In the genomic region with DNA sequence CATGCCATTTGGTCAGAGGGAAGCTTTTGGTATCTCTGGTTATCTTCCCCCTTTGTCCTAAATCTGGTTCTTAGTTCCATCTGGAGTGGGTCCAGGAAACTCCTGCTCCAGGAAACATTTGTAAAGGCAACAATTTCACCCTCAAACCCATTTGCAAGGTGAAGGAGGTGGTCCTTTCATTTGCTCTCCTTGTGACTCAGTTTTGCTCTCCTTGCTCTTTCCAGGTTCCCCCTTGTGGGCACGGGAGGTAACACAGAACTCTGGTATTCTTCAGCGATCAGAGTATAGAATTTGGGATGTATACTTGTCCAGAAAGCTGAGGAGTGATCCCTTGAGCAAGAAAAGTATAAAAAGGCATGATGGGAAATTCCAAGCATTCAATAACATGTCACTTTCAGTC, we compare ENCODE assay signal across 9 mouse cellular contexts.
DNase-seq lines count a peak whose midpoint lies in the region; ATAC-seq and TF ChIP-seq lines count a peak whose summit lies in the region.
"Had no signal": no experiment of that assay in that cellular context is flagged by ENCODE, and none has a peak within 500 bp of the region (broad histone marks: within the 10 kb centered on the region; RNA-seq: fewer than 3 reads in every experiment).

No protein-coding gene starts in this region.

- ATAC-seq in intestine, embryonic 14.5 days (replicated peaks; ENCODE audit: low FRiP score, low TSS enrichment, low read depth): no peak
- ATAC-seq in intestine, embryonic 15.5 days: no peak

- no peak overlapping the region for H3K4me2 ChIP-seq in intestine, embryonic 14.5 days (ENCODE audit: low read length)
- H3K4me2 ChIP-seq in intestine, embryonic 15.5 days (replicated peaks): no peak overlapping the region

- no peaks in the 10 kb centered on the region for H3K27me3 ChIP-seq in intestine, embryonic 14.5 days (replicated peaks; ENCODE audit: control insufficient read depth, insufficient read depth, low read length)
- no peaks in the 10 kb centered on the region for H3K27me3 ChIP-seq in intestine, embryonic 15.5 days (replicated peaks)
- H3K27me3 ChIP-seq in spleen, adult 2 months (ENCODE audit: control insufficient read depth, insufficient read depth, low read length): no peaks in the 10 kb centered on the region

- no peak overlapping the region for H3K27ac ChIP-seq in intestine, embryonic 14.5 days (ENCODE audit: low read depth)
- H3K27ac ChIP-seq in intestine, embryonic 15.5 days: no peak overlapping the region
- no peak overlapping the region for H3K27ac ChIP-seq in spleen, adult 2 months (ENCODE audit: insufficient read depth, low read length)

- WGBS in intestine, embryonic 14.5 days: 33% methylated on average over 2 of the region's 2 CpGs
- whole genome bisulfite sequencing in intestine, embryonic 15.5 days: 46% methylated on average over 2 of the region's 2 CpGs
- 13% methylated on average over 2 of the region's 2 CpGs for WGBS in spleen, adult 2 months

- H3K36me3 ChIP-seq in intestine, embryonic 14.5 days (ENCODE audit: control insufficient read depth, insufficient read depth, low read length): no peaks in the 10 kb centered on the region
- no peaks in the 10 kb centered on the region for H3K36me3 ChIP-seq in intestine, embryonic 15.5 days
- H3K36me3 ChIP-seq in spleen, adult 2 months (ENCODE audit: control insufficient read depth, insufficient read depth, low read length): no peaks in the 10 kb centered on the region

- H3K9ac ChIP-seq in intestine, embryonic 14.5 days (ENCODE audit: low read length): no peak overlapping the region
- no peak overlapping the region for H3K9ac ChIP-seq in intestine, embryonic 15.5 days

- peak; percentile 58 for DNase-seq in intestine, embryonic 14.5 days (ENCODE audit: low spot score)
- DNase-seq in spleen, adult 2 months (ENCODE audit: low read depth in 1 of 2, low spot score in 2 of 2): no peak
- no peak for DNase-seq in spleen, postnatal 14 days (ENCODE audit: low spot score in 2 of 2)
- DNase-seq in cerebellum, adult 8-10 months: peak; percentile 46
- peak; percentile 53 for DNase-seq in right cerebral cortex, postnatal 14 days
- DNase-seq in spleen, adult 12 weeks (ENCODE audit: low spot score): no peak
- no peak for DNase-seq in ovary, adult 18-20 months (ENCODE audit: low spot score)

- no peak overlapping the region for H3K4me3 ChIP-seq in intestine, embryonic 14.5 days (ENCODE audit: low read depth, low read length)
- no peak overlapping the region for H3K4me3 ChIP-seq in intestine, embryonic 15.5 days (replicated peaks)
- H3K4me3 ChIP-seq in spleen, adult 2 months (ENCODE audit: extremely low read depth, insufficient read depth, insufficient read length): no peak overlapping the region
- H3K4me3 ChIP-seq: megakaryocyte, embryonic 14.5 days had no signal

- TF ChIP-seq CTCF in spleen, adult 2 months (IDR thresholded peaks at IDR 0.05; ENCODE audit: extremely low read depth, insufficient read depth, insufficient read length, insufficient replicate concordance): peak; percentile 5; the same call in 1 of the 2 replicates

- no peaks in the 10 kb centered on the region for H3K4me1 ChIP-seq in intestine, embryonic 14.5 days (replicated peaks; ENCODE audit: control insufficient read depth, insufficient read depth, low read length)
- no peaks in the 10 kb centered on the region for H3K4me1 ChIP-seq in intestine, embryonic 15.5 days (replicated peaks)
- no peaks in the 10 kb centered on the region for H3K4me1 ChIP-seq in spleen, adult 2 months (ENCODE audit: control insufficient read depth, insufficient read depth, insufficient read length)

- no peaks in the 10 kb centered on the region for H3K9me3 ChIP-seq in intestine, embryonic 14.5 days (ENCODE audit: control insufficient read depth, low read length)
- H3K9me3 ChIP-seq in intestine, embryonic 15.5 days: no peaks in the 10 kb centered on the region
- H3K9me3 ChIP-seq: megakaryocyte, embryonic 14.5 days had no signal

- no peak for TF ChIP-seq POLR2A in spleen, adult 2 months (IDR thresholded peaks at IDR 0.05; ENCODE audit: low read depth, low read length)

Comparison
In these comparisons a context has a peak if more than half of its experiments do, and no peak if none do; other contexts are left out.
1. DNase-seq: peak in intestine, embryonic 14.5 days (single experiment), cerebellum, adult 8-10 months (single experiment) and right cerebral cortex, postnatal 14 days (single experiment); none in spleen, adult 2 months (0 of 2), spleen, postnatal 14 days (0 of 2), spleen, adult 12 weeks (single experiment) and ovary, adult 18-20 months (single experiment).